Mouse (Mus musculus) thymus, adult 2 months (tissue): ENCODE data around the gene Fan1.

Experiments used
- CTCF ChIP-seq: fragments of 200-500 bp; IDR thresholded peaks from 2 replicates; pipeline ENCODE4 v1.5.1; 2012; ENCODE audit warnings: mild to moderate bottlenecking, control low read depth, low read length, moderate library complexity, borderline replicate concordance; ENCODE audit not compliant: control insufficient read depth, poor library complexity, insufficient read depth; ENCODE audit errors: extremely low read depth
- POLR2A ChIP-seq: fragments of 200-500 bp; IDR thresholded peaks from 2 replicates; pipeline ENCODE4 v1.6.1; 2012; ENCODE audit warnings: mild to moderate bottlenecking, low read length, control low read depth, moderate library complexity; ENCODE audit not compliant: control insufficient read depth, poor library complexity, insufficient read depth; ENCODE audit errors: extremely low read depth

- TF ChIP-seq POLR2A (no peak), CTCF (no peak)
These were observed 17.2 kb downstream of the Fan1 start for GRCm38 (mm10) chr7:64356661-64357060.
